Mouse (Mus musculus) layer of hippocampus, postnatal 14 days (tissue): ENCODE results near the gene Nars2. TPM values are rescaled to one million over a fixed set of nuclear protein-coding genes. Genes with fewer than 3 reads are reported as not detected.

ENCODE experiments used
- total RNA-seq, 2 experiments: library from RNA; stranded (reverse); gene quantifications; 2 replicates each; pipeline ENCODE4 v1.2.3; 2021

The Nars2 gene
- total RNA-seq, 2 experiments from 2014 or later, result 17.6 to 19.4 TPM

Other genes with a start within 250 kb of the Nars2 start
- gene Gab2, start 130.1 kb downstream of the Nars2 start, total RNA-seq, result 10 to 100 TPM; 13.8 to 15.6 TPM